Mouse (Mus musculus) embryonic facial prominence, embryonic 14.5 days (tissue): ENCODE results near the gene Prrt2. TPM values are rescaled to one million over a fixed set of nuclear protein-coding genes. Genes with fewer than 3 reads are reported as not detected.
A peak's percentile ranks its signal among the peaks of the same experiment; 100 is the strongest.

ENCODE experiments used
- ATAC-seq: fragments of 200-750 bp; cut with Nextera tagmentation; 2 replicates; pipeline ENCODE4 v1.8.0; 2017; ENCODE audit warnings: low read depth, moderate number of reproducible peaks, moderate TSS enrichment
- DNase-seq: peaks from one replicate; pipeline ENCODE4 v3.0.0-alpha.2; 2015; ENCODE audit warnings: low spot score
- H3K27ac ChIP-seq: fragments of 300-500 bp; sonication (generic); replicated peaks from 2 replicates; pipeline ENCODE4 v1.5.1; 2014; ENCODE audit warnings: low read depth, mild to moderate bottlenecking, low read length, moderate library complexity
- H3K27me3 ChIP-seq: fragments of 300-500 bp; sonication (generic); replicated peaks from 2 replicates; pipeline ENCODE4 v1.6.1; 2014; ENCODE audit warnings: low read length; ENCODE audit not compliant: control insufficient read depth, insufficient read depth
- H3K36me3 ChIP-seq: fragments of 300-500 bp; sonication (generic); 2 replicates; pipeline ENCODE4 v1.6.1; 2014; ENCODE audit warnings: low read length, mixed read lengths; ENCODE audit not compliant: control insufficient read depth, insufficient read depth
- H3K4me1 ChIP-seq: fragments of 300-500 bp; sonication (generic); 2 replicates; pipeline ENCODE4 v1.6.1; 2014; ENCODE audit warnings: antibody characterized with exemption, low read length; ENCODE audit not compliant: control insufficient read depth, insufficient read depth
- H3K4me2 ChIP-seq: fragments of 300-500 bp; sonication (generic); 2 replicates; pipeline ENCODE4 v1.6.1; 2014; ENCODE audit warnings: low read depth, mild to moderate bottlenecking, low read length, moderate library complexity, mixed read lengths
- H3K4me3 ChIP-seq: fragments of 300-500 bp; sonication (generic); 2 replicates; pipeline ENCODE4 v1.5.1; 2014; ENCODE audit warnings: low read depth, mild to moderate bottlenecking, low read length
- H3K9ac ChIP-seq: fragments of 300-500 bp; sonication (generic); 2 replicates; pipeline ENCODE4 v1.6.1; 2014; ENCODE audit warnings: low read depth, mild to moderate bottlenecking, low read length, moderate library complexity, mixed read lengths
- H3K9me3 ChIP-seq: fragments of 300-500 bp; sonication (generic); 2 replicates; pipeline ENCODE4 v1.6.1; 2016; ENCODE audit warnings: low read length; ENCODE audit not compliant: control insufficient read depth
- WGBS: fragments of 180-500 bp; shearing (Covaris S2); extraction: QIAGEN DNeasy Blood & Tissue Kit; methylation state at CpG from one replicate; pipeline ENCODE4 v1.1.7; 2014; 5-methylcytosine and 5-hydroxymethylcytosine counted together
- microRNA-seq: library from miRNA; unstranded; fragments of <30 nt; microRNA quantifications from one replicate; pipeline ENCODE4, GENCODE M21; 2016; ENCODE audit warnings: borderline number of aligned reads
- polyA plus RNA-seq: library from polyadenylated mRNA; unstranded; fragments of >200 nt; fragmentation: Nextera tagmentation; extraction: Ambion mirVana; gene quantifications from 2 replicates; pipeline ENCODE4 v1.2.1, GENCODE M21; 2014

Gene Prrt2
- polyA plus RNA-seq, 1 experiment from 2014 or later, result 19.5 TPM

- Histone ChIP-seq H3K4me2 (peak overlapping the region; percentile 88), H3K9me3 (no peaks in the 10 kb centered on the region), H3K36me3 (peaks cover 31% of the 10 kb centered on the region), H3K27ac (no peak overlapping the region; the same call in 1 of the 2 replicates), H3K27me3 (no peaks in the 10 kb centered on the region), H3K4me1 (peaks cover 8% of the 10 kb centered on the region), H3K9ac (peak overlapping the region; percentile 89), H3K4me3 (peak overlapping the region; percentile 78)
- 26% methylated on average over 14 of the region's 14 CpGs for WGBS
- no peak for ATAC-seq
- DNase-seq, result no peak
Measured at GRCm38 (mm10) chr7:126976878-126977459, 44.0 kb downstream of the Prrt2 start.

GRCm38 (mm10) chr7:126975950-126976866 is 44.8 kb downstream of the Prrt2 start, which contains the start of gene Cdiptos:
TSS of gene Cdiptos (minus strand) at chr7:126976098.
- peak; percentile 99 for DNase-seq
- peak within 1 kb of the TSS; percentile 88 for H3K4me2 ChIP-seq
- WGBS, result under 1% methylated on average over 42 of the region's 55 CpGs

GRCm38 (mm10) chr7:126975893-126975949 is 45.3 kb downstream of the Prrt2 start, which contains the start of gene Cdipt:
TSS of gene Cdipt (plus strand) at chr7:126975914.
- H3K4me1 ChIP-seq, result peaks cover 8% of the 10 kb centered on the region
- peak within 1 kb of the TSS; percentile 88 for H3K4me2 ChIP-seq
- no peaks in the 10 kb centered on the region for H3K9me3 ChIP-seq
- DNase-seq, result no peak
- ATAC-seq, result no peak
- peak within 1 kb of the TSS; percentile 90 for H3K27ac ChIP-seq
- peaks cover 28% of the 10 kb centered on the region for H3K36me3 ChIP-seq
- no peaks in the 10 kb centered on the region for H3K27me3 ChIP-seq
- 0% methylated on average over 1 of the region's 1 CpGs for WGBS
- H3K4me3 ChIP-seq, result peak within 1 kb of the TSS; percentile 78
- peak within 1 kb of the TSS; percentile 89 for H3K9ac ChIP-seq

More at GRCm38 (mm10) chr7:126975950-126976866, 44.8 kb downstream of the Prrt2 start, which contains the start of gene Cdiptos:
- H3K27me3 ChIP-seq, result no peaks in the 10 kb centered on the region
- peaks cover 31% of the 10 kb centered on the region for H3K36me3 ChIP-seq
- peak within 1 kb of the TSS; percentile 89 for H3K9ac ChIP-seq
- H3K4me1 ChIP-seq, result peaks cover 8% of the 10 kb centered on the region
- H3K4me3 ChIP-seq, result peak within 1 kb of the TSS; percentile 78
- no peaks in the 10 kb centered on the region for H3K9me3 ChIP-seq
- peak within 1 kb of the TSS; percentile 90 for H3K27ac ChIP-seq
- peak; percentile 98 for ATAC-seq

GRCm38 (mm10) chr7:126975493-126975892 is 45.5 kb downstream of the Prrt2 start:
- WGBS, result 11% methylated on average over 8 of the region's 8 CpGs
- no peak; the same call in 1 of the 2 replicates for ATAC-seq

More at GRCm38 (mm10) chr7:126975493-126975892, 45.5 kb downstream of the Prrt2 start:
- Histone ChIP-seq H3K27ac (no peak overlapping the region), H3K9me3 (no peaks in the 10 kb centered on the region), H3K4me1 (peaks cover 8% of the 10 kb centered on the region), H3K4me3 (peak overlapping the region; percentile 78), H3K4me2 (peak overlapping the region; percentile 88), H3K9ac (peak overlapping the region; percentile 89; the same call in 1 of the 2 replicates), H3K36me3 (peaks cover 28% of the 10 kb centered on the region), H3K27me3 (no peaks in the 10 kb centered on the region)
- no peak for DNase-seq

Small RNA genes lying within 50 kb of the gene (microRNA-seq; reads per million reads assigned to microRNA genes)
- not detected for gene Gm44343

Other genes starting within 250 kb of the Prrt2 start
- gene Ypel3, start 244.3 kb downstream of the Prrt2 start, polyA plus RNA-seq, result 117 and 123 TPM in 2 replicates
- 0.24 and 0.35 TPM in 2 replicates for gene Tbx6, start 239.7 kb downstream of the Prrt2 start, polyA plus RNA-seq
- gene Ppp4c, start 228.7 kb downstream of the Prrt2 start, polyA plus RNA-seq, result 214 and 256 TPM in 2 replicates
- 1.1 and 1.9 TPM in 2 replicates for gene Fam57b, start 223.5 kb downstream of the Prrt2 start, polyA plus RNA-seq
- not detected in 2 replicates for gene 4930451I11Rik, start 189.6 kb downstream of the Prrt2 start, polyA plus RNA-seq
- gene Doc2a, start 173.8 kb downstream of the Prrt2 start, polyA plus RNA-seq, result 1.7 and 2.0 TPM in 2 replicates
- gene Hirip3, start 159.2 kb downstream of the Prrt2 start, polyA plus RNA-seq, result 13.2 and 14.8 TPM in 2 replicates
- gene Ino80e, start 158.8 kb downstream of the Prrt2 start, polyA plus RNA-seq, result 75.0 and 86.1 TPM in 2 replicates
- 29.1 and 31.9 TPM in 2 replicates for gene Taok2, start 136.5 kb downstream of the Prrt2 start, polyA plus RNA-seq
- 30.2 and 33.2 TPM in 2 replicates for gene Tmem219, start 98.3 kb downstream of the Prrt2 start, polyA plus RNA-seq
- 13.7 and 16.8 TPM in 2 replicates for gene Kctd13, start 92.3 kb downstream of the Prrt2 start, polyA plus RNA-seq
- gene Asphd1, start 71.6 kb downstream of the Prrt2 start, polyA plus RNA-seq, result 0.29 and 0.61 TPM in 2 replicates
- 1.6 and 2.1 TPM in 2 replicates for gene Sez6l2, start 70.6 kb downstream of the Prrt2 start, polyA plus RNA-seq
- gene Cdipt, start 45.3 kb downstream of the Prrt2 start, polyA plus RNA-seq, result 88.0 and 98.2 TPM in 2 replicates
- gene Cdiptos, start 45.1 kb downstream of the Prrt2 start, polyA plus RNA-seq, result 1.3 and 1.8 TPM in 2 replicates
- 9.5 and 9.9 TPM in 2 replicates for gene Mvp, start 6.6 kb downstream of the Prrt2 start, polyA plus RNA-seq
- gene Pagr1b, start 4.7 kb downstream of the Prrt2 start, polyA plus RNA-seq, result 0.39 TPM in 1 of 2 replicates, not detected in the other
- 12.8 and 30.5 TPM in 2 replicates for gene Pagr1a, start 3.9 kb downstream of the Prrt2 start, polyA plus RNA-seq
- 53.5 and 66.6 TPM in 2 replicates for gene Gm42742, start 114 bp downstream of the Prrt2 start, polyA plus RNA-seq
- 57.3 TPM in 2 replicates for gene Maz, start 5.8 kb upstream of the Prrt2 start, polyA plus RNA-seq
- 74.9 and 96.4 TPM in 2 replicates for gene Kif22, start 21.3 kb upstream of the Prrt2 start, polyA plus RNA-seq
- gene Zg16, start 66.1 kb upstream of the Prrt2 start, polyA plus RNA-seq, result not detected in 2 replicates
- gene AI467606, start 70.1 kb upstream of the Prrt2 start, polyA plus RNA-seq, result 3.8 and 4.5 TPM in 2 replicates
- gene Qprt, start 101.0 kb upstream of the Prrt2 start, polyA plus RNA-seq, result 4.8 and 6.8 TPM in 2 replicates
- 0.32 and 0.34 TPM in 2 replicates for gene Spn, start 116.6 kb upstream of the Prrt2 start, polyA plus RNA-seq
- gene Cd2bp2, start 174.8 kb upstream of the Prrt2 start, polyA plus RNA-seq, result 45.4 and 55.1 TPM in 2 replicates
- gene Tbc1d10b, start 187.3 kb upstream of the Prrt2 start, polyA plus RNA-seq, result 25.0 and 27.1 TPM in 2 replicates
- 1,018 and 1,489 TPM in 2 replicates for gene Mylpf, start 187.7 kb upstream of the Prrt2 start, polyA plus RNA-seq
- 14.0 and 17.2 TPM in 2 replicates for gene Zfp553, start 211.8 kb upstream of the Prrt2 start, polyA plus RNA-seq
- 12.5 and 15.9 TPM in 2 replicates for gene Sept1, start 211.9 kb upstream of the Prrt2 start, polyA plus RNA-seq
- 53.4 and 54.0 TPM in 2 replicates for gene Zfp771, start 223.1 kb upstream of the Prrt2 start, polyA plus RNA-seq
- gene Dctpp1, start 239.5 kb upstream of the Prrt2 start, polyA plus RNA-seq, result 154 and 157 TPM in 2 replicates